ENCODE assay signal across 11 mouse cellular contexts in the genomic region with DNA sequence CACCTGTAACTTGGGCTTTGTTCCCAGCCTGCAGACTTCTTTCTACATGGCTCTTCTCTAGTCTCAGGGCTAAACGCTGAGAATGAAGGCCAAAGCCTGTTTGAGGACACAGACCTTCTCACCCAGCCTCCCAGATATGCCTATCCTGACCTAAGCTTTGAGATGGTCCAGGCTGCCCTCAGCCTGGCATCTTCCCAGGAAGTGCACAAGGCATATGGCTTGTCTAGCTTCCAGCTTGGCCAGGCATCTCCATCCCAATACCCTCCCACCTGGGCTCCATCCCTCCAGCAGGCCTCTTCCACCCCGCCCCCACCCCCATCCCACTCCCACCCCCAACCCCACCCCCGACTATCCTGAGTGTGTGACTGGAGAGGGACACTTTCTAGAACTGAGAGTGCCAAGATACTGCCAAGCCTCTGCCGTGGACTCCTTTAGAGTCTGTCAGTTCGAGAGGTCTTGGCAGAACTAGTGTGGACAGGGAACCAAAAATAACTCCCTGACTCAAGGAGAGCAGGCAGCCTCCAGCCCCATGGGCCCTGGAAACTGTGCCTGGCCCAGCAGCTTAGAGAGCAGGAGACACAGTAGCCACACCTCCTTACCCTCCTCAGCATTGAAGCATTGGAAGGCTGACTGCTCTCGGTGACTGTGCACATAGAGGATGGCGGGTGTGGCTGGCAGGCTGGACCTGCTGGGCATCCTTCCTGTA. TPM values are rescaled to one million over a fixed set of nuclear protein-coding genes. Genes with fewer than 3 reads are reported as not detected.
A peak's percentile ranks its signal among the peaks of the same experiment; 100 is the strongest.
DNase-seq lines count a peak whose midpoint lies in the region; ATAC-seq lines count a peak whose summit lies in the region.
"Had no signal": no experiment of that assay in that cellular context is flagged by ENCODE, and none has a peak within 500 bp of the region (broad histone marks: within the 10 kb centered on the region; RNA-seq: fewer than 3 reads in every experiment).

No protein-coding gene starts in this region.

- H3K27ac ChIP-seq in heart, embryonic 12.5 days (ENCODE audit: poor library complexity, severe bottlenecking): peak overlapping the region; percentile 32; the same call in 1 of the 2 replicates
- H3K27ac ChIP-seq: embryonic facial prominence, embryonic 10.5 days had no signal

- peaks cover 6% of the 10 kb centered on the region; the same call in 1 of the 2 replicates for H3K27me3 ChIP-seq in heart, embryonic 12.5 days (replicated peaks)

- DNase-seq in frontal cortex, postnatal 10 days (ENCODE audit: low spot score in 2 of 2): no peak
- DNase-seq in MN1 (ENCODE audit: low spot score): peak; percentile 86
- peak; percentile 87 to 93 for DNase-seq in cerebellum, postnatal 14 days
- no peak for DNase-seq in spleen, postnatal 36 days (ENCODE audit: low spot score in 2 of 2)
- DNase-seq in Muller cell, postnatal 12 days (ENCODE audit: inconsistent ontology term): no peak
- no peak for DNase-seq in spleen, postnatal 14 days (ENCODE audit: low spot score in 2 of 2)
- DNase-seq: kidney, adult 9 months had no signal

- peak overlapping the region; percentile 6; the same call in 1 of the 2 replicates for H3K4me2 ChIP-seq in heart, embryonic 12.5 days

- no peak overlapping the region for H3K9ac ChIP-seq in heart, embryonic 12.5 days

- no peaks in the 10 kb centered on the region for H3K9me3 ChIP-seq in heart, embryonic 12.5 days (replicated peaks)
- H3K9me3 ChIP-seq: embryonic facial prominence, embryonic 10.5 days had no signal

- H3K4me3 ChIP-seq in heart, embryonic 12.5 days: no peak overlapping the region
- H3K4me3 ChIP-seq: embryonic facial prominence, embryonic 10.5 days had no signal

- WGBS in heart, embryonic 12.5 days: 41% methylated on average over 7 of the region's 7 CpGs

- H3K36me3 ChIP-seq in heart, embryonic 12.5 days: no peaks in the 10 kb centered on the region

- peaks cover 15% of the 10 kb centered on the region for H3K4me1 ChIP-seq in heart, embryonic 12.5 days (replicated peaks)

- ATAC-seq in frontal cortex, adult (ENCODE audit: low TSS enrichment): peak; percentile 38
- ATAC-seq in heart, embryonic 12.5 days (ENCODE audit: insufficient number of reproducible peaks, low FRiP score): peak; percentile 55; the same call in 1 of the 2 replicates
- ATAC-seq: lung, postnatal 0 days had no signal

RNA-seq across cellular contexts. Expression of a gene that starts 26.0 kb away (rescaled TPM):
- polyA plus RNA-seq in heart, embryonic 12.5 days (2016; fragmentation: Nextera tagmentation; extraction: Ambion mirVana): 6.1 and 6.2 TPM in 2 replicates

Comparison
In these comparisons a context has a peak if more than half of its experiments do, and no peak if none do; other contexts are left out.
1. DNase-seq: peak in MN1 (single experiment) and cerebellum, postnatal 14 days (2 of 2); none in frontal cortex, postnatal 10 days (0 of 2), spleen, postnatal 36 days (0 of 2), Muller cell, postnatal 12 days (single experiment) and spleen, postnatal 14 days (0 of 2).